Mouse (Mus musculus) stomach, postnatal 0 days (tissue): Measurements from ENCODE around the gene Cd3eap. TPM values are rescaled to one million over a fixed set of nuclear protein-coding genes. Genes with fewer than 3 reads are reported as not detected.

Experiments used
- ATAC-seq: fragments of 200-750 bp; cut with Nextera tagmentation; 2 replicates; pipeline ENCODE4 v1.8.0; 2017; ENCODE audit not compliant: low FRiP score, low TSS enrichment
- DNase-seq: peaks from one replicate; pipeline ENCODE4 v3.0.0-alpha.2; 2016; ENCODE audit warnings: low spot score
- H3K27ac ChIP-seq: fragments of 300-500 bp; sonication (generic); replicated peaks from 2 replicates; pipeline ENCODE4 v1.5.1; 2014; ENCODE audit warnings: mild to moderate bottlenecking, control low read depth
- H3K27me3 ChIP-seq: fragments of 300-500 bp; sonication (generic); 2 replicates; pipeline ENCODE4 v1.6.1; 2014; ENCODE audit warnings: low read length; ENCODE audit not compliant: control insufficient read depth, insufficient read depth
- H3K36me3 ChIP-seq: fragments of 300-500 bp; sonication (generic); 2 replicates; pipeline ENCODE4 v1.6.1; 2014; ENCODE audit warnings: low read length, mixed read lengths; ENCODE audit not compliant: control insufficient read depth, insufficient read depth
- H3K4me1 ChIP-seq: fragments of 300-500 bp; sonication (generic); replicated peaks from 2 replicates; pipeline ENCODE4 v1.6.1; 2014; ENCODE audit warnings: antibody characterized with exemption; ENCODE audit not compliant: control insufficient read depth, insufficient read depth
- H3K4me2 ChIP-seq: fragments of 300-500 bp; sonication (generic); replicated peaks from 2 replicates; pipeline ENCODE4 v1.6.1; 2014; ENCODE audit warnings: low read depth, mild to moderate bottlenecking, control low read depth, moderate library complexity
- H3K4me3 ChIP-seq: fragments of 300-500 bp; sonication (generic); 2 replicates; pipeline ENCODE4 v1.5.1; 2014; ENCODE audit warnings: low read depth, low read length, control low read depth
- H3K9ac ChIP-seq: fragments of 300-500 bp; sonication (generic); 2 replicates; pipeline ENCODE4 v1.6.1; 2014; ENCODE audit warnings: mild to moderate bottlenecking, low read length, control low read depth, mixed read lengths
- H3K9me3 ChIP-seq: fragments of 300-500 bp; sonication (generic); 2 replicates; pipeline ENCODE4 v1.6.1; 2016; ENCODE audit warnings: low read length; ENCODE audit not compliant: control insufficient read depth
- CTCF ChIP-seq: IDR thresholded peaks from 2 replicates; pipeline ENCODE4 v1.5.1; 2016; ENCODE audit warnings: antibody characterized with exemption, low read depth, mild to moderate bottlenecking, moderate library complexity
- EP300 ChIP-seq: optimal IDR thresholded peaks from 2 replicates; pipeline ENCODE3; 2016; ENCODE audit warnings: antibody characterized with exemption
- WGBS: fragments of 180-500 bp; shearing (Covaris S2); extraction: QIAGEN DNeasy Blood & Tissue Kit; methylation state at CpG from one replicate; pipeline ENCODE4 v1.1.7; 2014; 5-methylcytosine and 5-hydroxymethylcytosine counted together
- polyA plus RNA-seq: library from polyadenylated mRNA; unstranded; fragments of >200 nt; fragmentation: Nextera tagmentation; extraction: Ambion mirVana; gene quantifications from 2 replicates; pipeline ENCODE4 v1.2.1, GENCODE M21; 2015

Cd3eap gene
- polyA plus RNA-seq, 1 experiment from 2014 or later = 13.4 TPM

GRCm38 (mm10) chr7:19382166-19382541, 22.9 kb upstream of the Cd3eap start:
- Histone ChIP-seq H3K36me3 (peaks cover 6% of the 10 kb centered on the region; the same call in 1 of the 2 replicates), H3K9ac (peak overlapping the region; percentile 79), H3K27me3 (no peaks in the 10 kb centered on the region), H3K9me3 (no peaks in the 10 kb centered on the region), H3K4me2 (peak overlapping the region; percentile 74), H3K27ac (peak overlapping the region; percentile 53; the same call in 1 of the 2 replicates), H3K4me1 (0 out of 2 replicates have a peak, but pooled peaks cover 2% of the 10 kb centered on the region), H3K4me3 (peak overlapping the region; percentile 77)
- 0% methylated on average over 23 of the region's 37 CpGs for WGBS
- no peak for TF ChIP-seq CTCF
- no peak for TF ChIP-seq EP300
- DNase-seq = no peak
- peak; percentile 67 for ATAC-seq

DNA sequence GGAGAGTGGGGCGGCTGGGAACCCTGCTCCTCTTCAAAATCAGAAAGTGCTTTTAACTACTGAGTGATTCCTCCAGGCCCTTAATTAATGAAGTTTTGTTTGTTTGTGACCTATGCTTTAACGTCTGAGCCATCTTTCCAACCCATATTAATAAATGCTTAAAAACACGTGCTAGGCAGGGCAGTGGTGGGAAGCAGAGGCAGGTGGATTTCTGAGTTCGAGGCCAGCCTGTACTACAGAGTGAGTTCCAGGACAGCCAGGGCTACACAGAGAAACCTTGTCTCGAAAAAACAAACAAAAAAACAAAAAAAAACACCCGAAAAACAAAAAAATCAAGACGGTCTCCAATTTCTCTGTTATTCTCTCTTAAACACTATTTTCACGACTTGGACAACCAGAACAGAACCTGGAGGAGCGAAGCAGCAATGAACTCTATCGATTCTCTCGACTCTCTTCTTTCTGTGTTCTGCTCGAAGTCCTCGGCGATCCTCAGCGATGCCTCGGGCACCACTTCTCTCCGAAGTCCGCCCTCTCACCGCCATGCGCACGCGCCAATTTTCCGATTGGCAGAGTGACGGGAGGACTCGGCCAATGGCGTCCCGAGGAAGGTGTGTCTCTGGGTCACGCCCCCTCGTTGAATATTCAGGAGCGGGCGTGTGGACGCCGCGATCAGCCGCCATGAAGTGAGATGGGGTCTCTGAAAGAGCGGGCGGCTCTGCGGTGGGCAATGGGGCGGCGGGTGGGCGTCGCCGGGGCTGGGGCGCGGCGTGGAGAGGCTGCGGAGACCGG, 22.3 kb upstream of the Cd3eap start, which contains the start of gene Ercc2:
Ercc2 (plus strand) TSS at position 634 of the 789 bp plus-strand sequence.
- Histone ChIP-seq H3K4me2 (peak within 1 kb of the TSS; percentile 74), H3K9ac (peak within 1 kb of the TSS; percentile 79), H3K9me3 (no peaks in the 10 kb centered on the region), H3K36me3 (peaks cover 4% of the 10 kb centered on the region; the same call in 1 of the 2 replicates), H3K4me3 (peak within 1 kb of the TSS; percentile 77), H3K27ac (peak within 1 kb of the TSS; percentile 53; the same call in 1 of the 2 replicates), H3K27me3 (no peaks in the 10 kb centered on the region), H3K4me1 (0 out of 2 replicates have a peak, but pooled peaks cover 2% of the 10 kb centered on the region)
- DNase-seq = peak; percentile 99
- no peak for TF ChIP-seq EP300
- TF ChIP-seq CTCF = 0 out of 2 replicates have a peak, but pooled peaks have one; percentile 11
- ATAC-seq = peak; percentile 94
- 5% methylated on average over 44 of the region's 48 CpGs for WGBS

DNA sequence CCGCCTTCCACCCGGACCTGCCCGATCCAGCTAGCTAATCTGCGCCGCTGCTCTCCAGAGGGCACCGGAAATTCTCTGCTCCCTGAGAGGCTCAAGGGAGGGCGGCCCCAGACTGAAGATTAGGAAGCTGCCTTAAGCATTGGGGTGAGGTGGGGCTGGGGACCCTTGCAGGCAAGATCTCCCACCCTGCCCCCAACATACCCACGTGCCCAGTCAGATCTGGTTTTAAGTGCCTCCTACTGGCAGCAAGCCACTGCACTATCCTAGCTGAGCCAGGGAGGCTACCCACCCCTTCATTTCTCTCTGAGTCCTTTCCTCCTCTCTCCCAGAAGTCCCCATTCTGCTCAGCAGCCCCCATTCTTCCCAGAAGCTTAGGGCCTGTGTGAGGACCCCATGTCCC, 18.8 kb upstream of the Cd3eap start:
- no peak overlapping the region for H3K4me3 ChIP-seq
- no peaks in the 10 kb centered on the region; the same call in 1 of the 2 replicates for H3K36me3 ChIP-seq
- 0 out of 2 replicates have a peak, but pooled peaks cover 2% of the 10 kb centered on the region for H3K4me1 ChIP-seq
- ATAC-seq = no peak
- DNase-seq = no peak
- H3K9ac ChIP-seq = no peak overlapping the region
- no peaks in the 10 kb centered on the region for H3K9me3 ChIP-seq
- no peaks in the 10 kb centered on the region for H3K27me3 ChIP-seq
- no peak overlapping the region for H3K4me2 ChIP-seq
- no peak overlapping the region for H3K27ac ChIP-seq
- no peak for TF ChIP-seq EP300
- 64% methylated on average over 8 of the region's 8 CpGs for WGBS

- Histone ChIP-seq H3K9me3 (no peaks in the 10 kb centered on the region), H3K27me3 (no peaks in the 10 kb centered on the region), H3K4me3 (no peak overlapping the region), H3K4me2 (no peak overlapping the region), H3K9ac (no peak overlapping the region), H3K4me1 (no peaks in the 10 kb centered on the region), H3K36me3 (peaks cover 3% of the 10 kb centered on the region; the same call in 1 of the 2 replicates), H3K27ac (no peak overlapping the region)
- 84% methylated on average over 4 of the region's 4 CpGs for WGBS
- ATAC-seq (peak; percentile 16; the same call in 1 of the 2 replicates), DNase-seq (no peak)
- TF ChIP-seq CTCF = no peak
- TF ChIP-seq EP300 = no peak
Measured at GRCm38 (mm10) chr7:19376019-19376418, 16.7 kb upstream of the Cd3eap start.

DNA sequence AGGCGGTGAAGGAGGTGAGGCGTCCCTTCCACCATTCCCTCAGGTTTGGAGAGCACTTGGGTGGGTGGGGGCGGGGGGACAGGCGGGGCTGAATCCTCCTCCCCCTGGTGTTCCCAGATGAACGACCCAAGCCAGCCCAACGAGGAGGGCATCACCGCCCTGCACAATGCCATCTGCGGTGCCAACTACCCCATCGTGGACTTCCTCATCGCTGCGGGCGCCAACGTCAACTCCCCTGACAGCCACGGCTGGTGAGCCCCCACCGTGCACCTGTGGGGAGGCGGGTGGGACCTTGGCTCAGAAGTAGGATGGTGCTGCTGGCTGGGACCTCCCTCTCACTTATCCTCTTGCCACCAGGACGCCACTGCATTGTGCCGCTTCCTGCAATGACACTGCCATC, 16.1 kb upstream of the Cd3eap start:
- H3K9me3 ChIP-seq = no peaks in the 10 kb centered on the region
- no peaks in the 10 kb centered on the region for H3K27me3 ChIP-seq
- no peaks in the 10 kb centered on the region for H3K4me1 ChIP-seq
- WGBS = 82% methylated on average over 18 of the region's 18 CpGs
- no peak overlapping the region for H3K4me2 ChIP-seq
- ATAC-seq = 0 out of 2 replicates have a peak, but pooled peaks have one; percentile 8
- H3K4me3 ChIP-seq = no peak overlapping the region
- H3K27ac ChIP-seq = no peak overlapping the region
- no peak for TF ChIP-seq EP300
- TF ChIP-seq CTCF = no peak
- no peak overlapping the region for H3K9ac ChIP-seq
- H3K36me3 ChIP-seq = peaks cover 3% of the 10 kb centered on the region; the same call in 1 of the 2 replicates
- DNase-seq = no peak

DNA sequence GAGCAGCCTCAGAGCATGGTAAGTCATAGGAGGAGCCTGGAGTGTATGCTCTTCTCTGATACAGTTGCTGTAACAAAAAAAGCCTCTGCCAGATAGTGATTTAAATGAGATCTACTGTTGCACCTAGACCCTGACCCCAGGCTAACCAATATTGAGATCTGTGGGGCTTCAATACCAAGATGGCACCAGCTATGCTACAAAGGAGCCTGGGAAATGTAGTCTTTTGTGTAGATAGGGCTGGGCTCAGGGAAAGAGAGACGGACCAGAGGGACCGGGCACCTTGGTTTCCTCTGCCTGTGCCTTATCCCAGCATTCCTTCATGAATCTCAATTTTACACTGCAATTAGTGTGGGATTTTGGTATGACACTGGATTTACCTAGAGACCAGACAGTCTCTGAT, 14.1 kb upstream of the Cd3eap start:
- ATAC-seq (no peak), DNase-seq (no peak)
- WGBS = 86% methylated on average over 2 of the region's 2 CpGs
- H3K4me1 ChIP-seq = peaks cover 2% of the 10 kb centered on the region; the same call in 1 of the 2 replicates
- no peak overlapping the region for H3K27ac ChIP-seq
- H3K36me3 ChIP-seq = peaks cover 3% of the 10 kb centered on the region; the same call in 1 of the 2 replicates
- H3K27me3 ChIP-seq = no peaks in the 10 kb centered on the region
- no peak overlapping the region for H3K9ac ChIP-seq
- H3K9me3 ChIP-seq = no peaks in the 10 kb centered on the region
- H3K4me3 ChIP-seq = no peak overlapping the region
- TF ChIP-seq EP300 (no peak), CTCF (no peak)
- no peak overlapping the region for H3K4me2 ChIP-seq
